Mouse (Mus musculus) thymus, adult 2 months (tissue): ENCODE measurements around the gene Tmem30b. TPM values are rescaled to one million over a fixed set of nuclear protein-coding genes. Genes with fewer than 3 reads are reported as not detected.
A peak's percentile ranks its signal among the peaks of the same experiment; 100 is the strongest.

Experiments used
- DNase-seq: peaks from one replicate; pipeline ENCODE4 v3.0.0; 2021
- H3K27ac ChIP-seq: fragments of 200-500 bp; 2 replicates; pipeline ENCODE4 v1.5.1; 2012; ENCODE audit warnings: low read length, control low read depth; ENCODE audit not compliant: control insufficient read depth, insufficient read depth
- H3K27me3 ChIP-seq: fragments of 200-500 bp; 2 replicates; pipeline ENCODE4 v1.6.1; 2012; ENCODE audit warnings: mild to moderate bottlenecking, low read length, moderate library complexity, mixed read lengths; ENCODE audit not compliant: control insufficient read depth, insufficient read depth
- H3K36me3 ChIP-seq: fragments of 200-500 bp; 2 replicates; pipeline ENCODE4 v1.6.1; 2012; ENCODE audit warnings: mild to moderate bottlenecking, low read length, moderate library complexity; ENCODE audit not compliant: control insufficient read depth, insufficient read depth
- H3K4me1 ChIP-seq: fragments of 200-500 bp; replicated peaks from 2 replicates; pipeline ENCODE4 v1.6.1; 2012; ENCODE audit warnings: low read length; ENCODE audit not compliant: control insufficient read depth, insufficient read depth
- H3K4me3 ChIP-seq: fragments of 200-500 bp; 2 replicates; pipeline ENCODE4 v1.5.1; 2012; ENCODE audit warnings: mild to moderate bottlenecking, low read length, control low read depth, moderate library complexity; ENCODE audit not compliant: control insufficient read depth, insufficient read depth
- CTCF ChIP-seq: fragments of 200-500 bp; IDR thresholded peaks from 2 replicates; pipeline ENCODE4 v1.5.1; 2012; ENCODE audit warnings: mild to moderate bottlenecking, control low read depth, low read length, moderate library complexity, borderline replicate concordance; ENCODE audit not compliant: control insufficient read depth, poor library complexity, insufficient read depth; ENCODE audit errors: extremely low read depth
- POLR2A ChIP-seq: fragments of 200-500 bp; IDR thresholded peaks from 2 replicates; pipeline ENCODE4 v1.6.1; 2012; ENCODE audit warnings: mild to moderate bottlenecking, low read length, control low read depth, moderate library complexity; ENCODE audit not compliant: control insufficient read depth, poor library complexity, insufficient read depth; ENCODE audit errors: extremely low read depth
- WGBS: fragments of 180-500 bp; shearing (Covaris S2); methylation state at CpG from one replicate; pipeline ENCODE4 v1.1.7; 2018; 5-methylcytosine and 5-hydroxymethylcytosine counted together
- polyA plus RNA-seq: library from polyadenylated mRNA; depleted of rRNA; stranded (reverse); fragments of >200 nt; gene quantifications from 2 replicates; pipeline ENCODE4 v1.2.3, GENCODE M21; 2012

Tmem30b gene
- polyA plus RNA-seq, 1 experiment, result 4.3 TPM

DNA sequence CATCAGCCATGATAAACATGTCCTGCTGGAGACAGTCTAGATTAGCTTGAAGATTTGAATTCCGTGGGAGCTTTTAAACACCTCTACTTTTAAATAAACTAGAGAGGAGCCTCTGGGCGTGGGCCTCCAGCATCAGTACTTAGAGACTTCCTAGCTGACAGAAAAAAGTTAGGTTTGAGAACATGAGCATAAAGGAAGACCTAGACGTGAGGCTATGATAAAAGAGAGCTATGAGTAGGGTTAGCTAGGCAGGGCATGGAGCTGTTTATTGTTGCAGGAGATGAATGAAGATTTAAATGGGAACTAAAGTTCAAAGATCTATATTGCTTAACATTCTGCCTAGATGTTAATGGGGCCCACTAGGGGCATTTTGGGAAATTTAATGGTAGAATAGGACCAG is 41.1 kb upstream of the Tmem30b start:
- H3K36me3 ChIP-seq, result no peaks in the 10 kb centered on the region
- H3K27ac ChIP-seq, result no peak overlapping the region
- TF ChIP-seq CTCF (no peak), POLR2A (no peak)
- DNase-seq, result no peak
- 28% methylated on average over 3 of the region's 3 CpGs for WGBS
- H3K27me3 ChIP-seq, result no peaks in the 10 kb centered on the region
- peaks cover 16% of the 10 kb centered on the region for H3K4me1 ChIP-seq
- no peak overlapping the region for H3K4me3 ChIP-seq

GRCm38 (mm10) chr12:73585850-73586249 is 39.7 kb upstream of the Tmem30b start:
- no peak for TF ChIP-seq CTCF
- TF ChIP-seq POLR2A, result no peak
- Histone ChIP-seq H3K27ac (peak overlapping the region; percentile 9; the same call in 1 of the 2 replicates), H3K27me3 (no peaks in the 10 kb centered on the region), H3K4me1 (peaks cover 9% of the 10 kb centered on the region), H3K36me3 (no peaks in the 10 kb centered on the region), H3K4me3 (peak overlapping the region; percentile 87)
- DNase-seq, result no peak
- whole genome bisulfite sequencing, result under 1% methylated on average over 7 of the region's 7 CpGs

GRCm38 (mm10) chr12:73585241-73585801 is 39.1 kb upstream of the Tmem30b start:
- no peaks in the 10 kb centered on the region for H3K27me3 ChIP-seq
- no peaks in the 10 kb centered on the region for H3K36me3 ChIP-seq
- peaks cover 12% of the 10 kb centered on the region for H3K4me1 ChIP-seq
- peak; percentile 43 for DNase-seq
- under 1% methylated on average over 33 of the region's 33 CpGs for WGBS
- TF ChIP-seq POLR2A (no peak), CTCF (no peak)
- peak overlapping the region; percentile 6; the same call in 1 of the 2 replicates for H3K27ac ChIP-seq
- peak overlapping the region; percentile 87 for H3K4me3 ChIP-seq

DNA sequence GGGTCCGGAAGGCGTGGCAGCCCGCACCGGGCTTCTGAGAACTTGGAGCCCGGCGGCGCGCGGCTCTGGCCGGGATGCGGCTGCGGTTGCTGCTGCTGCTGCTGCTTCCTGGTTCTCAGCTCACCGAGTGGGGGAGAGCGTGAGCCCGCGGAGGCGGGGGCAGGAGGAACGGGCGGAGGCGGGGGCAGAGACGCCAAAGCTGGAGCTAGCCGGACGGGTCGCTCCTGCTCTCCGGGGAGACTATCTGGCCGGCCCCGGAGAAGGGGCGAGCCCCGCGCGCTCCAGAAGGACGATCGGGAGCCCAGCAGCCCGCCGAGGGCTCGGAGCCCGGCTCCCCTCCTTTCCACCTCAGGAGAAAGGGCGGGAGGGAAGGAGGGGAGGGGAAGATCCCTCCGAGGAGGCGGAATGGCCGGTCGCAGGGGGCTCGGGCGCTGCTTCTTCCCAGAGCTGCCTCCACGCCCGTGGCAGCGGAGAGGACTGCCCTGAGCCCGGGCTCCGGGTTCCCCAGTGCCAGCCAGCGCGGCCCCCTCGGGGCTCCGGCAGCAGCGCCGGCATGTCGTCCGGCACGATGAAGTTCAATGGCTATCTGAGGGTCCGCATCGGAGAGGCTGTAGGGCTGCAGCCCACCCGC is 38.5 kb upstream of the Tmem30b start, which contains the start of gene Prkch:
TSS of gene Prkch (plus strand) at position 187 of the 631 bp plus-strand sequence.
- Histone ChIP-seq H3K36me3 (no peaks in the 10 kb centered on the region), H3K4me1 (peaks cover 12% of the 10 kb centered on the region), H3K4me3 (peak within 1 kb of the TSS; percentile 87), H3K27me3 (no peaks in the 10 kb centered on the region), H3K27ac (peak within 1 kb of the TSS; percentile 6; the same call in 1 of the 2 replicates)
- DNase-seq, result peak; percentile 91
- under 1% methylated on average over 58 of the region's 61 CpGs for WGBS
- peak; percentile 52; the same call in 1 of the 2 replicates for TF ChIP-seq CTCF
- peak; percentile 53 for TF ChIP-seq POLR2A

DNA sequence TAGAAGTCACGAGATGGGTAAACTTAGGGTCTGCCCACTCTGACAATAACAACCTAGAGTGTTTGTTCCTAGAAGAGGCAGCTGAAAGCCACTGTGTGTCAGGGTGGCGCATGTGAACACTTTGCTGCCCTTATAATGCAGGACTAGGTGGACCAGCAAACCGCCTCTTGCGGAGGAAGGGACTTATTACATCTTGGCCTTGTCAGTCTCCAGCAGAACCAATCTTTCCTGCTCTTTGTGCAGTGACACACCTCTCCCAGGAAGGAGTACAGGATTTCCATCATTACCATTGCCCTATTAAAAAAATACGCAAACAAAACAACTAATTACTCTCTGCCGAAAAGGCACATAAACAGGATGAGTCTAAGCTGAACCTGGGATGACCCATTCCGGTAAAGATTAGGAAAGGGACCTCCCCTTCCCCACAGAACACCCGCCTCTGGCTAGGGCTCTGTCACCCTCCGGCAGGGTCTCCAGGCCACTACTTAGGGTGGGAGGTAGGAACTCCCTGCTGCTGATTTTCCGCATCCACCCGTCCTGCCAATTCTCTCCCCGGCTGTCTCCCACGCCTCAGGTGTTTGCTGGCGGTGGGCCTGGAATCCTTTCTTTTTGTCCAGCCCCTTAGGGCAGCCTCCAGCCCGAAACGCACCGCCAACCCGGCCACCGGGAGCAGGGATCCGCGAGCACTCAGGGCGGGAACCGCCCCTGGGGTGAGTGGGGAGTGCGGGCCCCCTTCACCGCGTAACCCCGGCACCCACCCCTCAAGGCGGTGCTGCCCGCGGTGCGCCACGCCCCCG is 37.8 kb upstream of the Tmem30b start:
- TF ChIP-seq CTCF (no peak; the same call in 1 of the 2 replicates), POLR2A (0 out of 2 replicates have a peak, but pooled peaks have one; percentile 1)
- Histone ChIP-seq H3K4me3 (peak overlapping the region; percentile 87), H3K36me3 (no peaks in the 10 kb centered on the region), H3K27me3 (no peaks in the 10 kb centered on the region), H3K4me1 (peaks cover 12% of the 10 kb centered on the region), H3K27ac (no peak overlapping the region)
- 18% methylated on average over 33 of the region's 33 CpGs for WGBS
- no peak for DNase-seq

DNA sequence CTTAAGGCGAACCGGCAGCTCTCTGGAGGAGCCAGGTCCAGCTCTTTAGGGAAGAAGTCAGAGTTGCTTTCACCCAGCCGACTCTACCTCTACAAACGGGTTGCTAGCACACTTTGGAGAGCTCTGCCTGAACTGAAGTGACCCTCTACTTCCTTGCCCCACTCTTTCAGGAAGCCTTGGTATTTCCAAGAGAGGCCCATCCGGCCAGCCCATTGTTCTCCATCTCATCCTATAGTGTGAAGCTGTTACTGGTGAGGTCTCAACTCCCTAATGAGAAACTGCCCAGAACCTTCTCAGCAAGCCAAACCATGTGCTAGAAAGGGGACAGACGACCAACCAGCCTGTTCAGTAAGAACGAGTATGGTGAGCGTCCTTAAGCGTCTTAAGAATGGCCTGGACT is 37.1 kb upstream of the Tmem30b start:
- no peaks in the 10 kb centered on the region for H3K36me3 ChIP-seq
- H3K4me1 ChIP-seq, result peaks cover 15% of the 10 kb centered on the region
- no peaks in the 10 kb centered on the region for H3K27me3 ChIP-seq
- 92% methylated on average over 9 of the region's 9 CpGs for WGBS
- no peak overlapping the region for H3K4me3 ChIP-seq
- no peak overlapping the region for H3K27ac ChIP-seq
- DNase-seq, result no peak
- TF ChIP-seq CTCF (no peak), POLR2A (no peak)
